Comparison of ENCODE assay signal across 8 mouse cellular contexts in the genomic region with DNA sequence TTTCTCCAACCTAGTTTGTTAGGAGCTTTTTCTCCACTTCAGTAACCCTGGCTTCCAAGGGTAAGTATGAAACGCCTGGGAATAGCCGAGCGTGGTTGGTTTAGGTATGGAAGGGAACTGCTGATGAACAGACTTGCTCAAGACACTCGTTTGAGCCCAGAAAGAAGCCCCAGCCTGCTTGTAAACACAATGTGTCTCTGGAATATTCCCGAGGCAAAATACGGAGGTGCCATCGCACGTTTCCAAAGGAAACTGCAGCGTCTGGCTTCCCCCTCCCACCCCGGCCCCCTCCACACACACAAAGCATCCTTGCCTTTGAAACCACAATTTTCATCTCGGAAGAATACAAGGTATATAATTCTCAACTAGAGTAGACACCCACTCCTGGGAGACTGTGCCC. TPM values are rescaled to one million over a fixed set of nuclear protein-coding genes. Genes with fewer than 3 reads are reported as not detected.
DNase-seq lines count a peak whose midpoint lies in the region; ATAC-seq lines count a peak whose summit lies in the region.

No protein-coding gene starts in this region.

- H3K4me1 ChIP-seq in kidney, embryonic 16.5 days (ENCODE audit: insufficient read depth, low read length): peaks cover 29% of the 10 kb centered on the region
- H3K4me1 ChIP-seq in embryonic facial prominence, embryonic 11.5 days (ENCODE audit: control insufficient read depth, insufficient read depth, low read length): peaks cover 5% of the 10 kb centered on the region
- H3K4me1 ChIP-seq in intestine, embryonic 14.5 days (replicated peaks; ENCODE audit: control insufficient read depth, insufficient read depth, low read length): peaks cover 12% of the 10 kb centered on the region
- H3K4me1 ChIP-seq in neural tube, embryonic 13.5 days (replicated peaks): peaks cover 46% of the 10 kb centered on the region

- no peak for DNase-seq in kidney, postnatal 36 days
- DNase-seq in embryonic facial prominence, embryonic 11.5 days (ENCODE audit: low spot score): no peak
- no peak for DNase-seq in intestine, embryonic 14.5 days (ENCODE audit: low spot score)
- no peak for DNase-seq in layer of hippocampus, adult 9-10 months (ENCODE audit: low spot score)
- DNase-seq in right cerebral cortex, postnatal 4 days: no peak

- peak overlapping the region; percentile 99 for H3K4me2 ChIP-seq in kidney, embryonic 16.5 days (replicated peaks; ENCODE audit: low read depth, low read length)
- peak overlapping the region; percentile 96 for H3K4me2 ChIP-seq in embryonic facial prominence, embryonic 11.5 days (ENCODE audit: low read depth, low read length)
- peak overlapping the region; percentile 100 for H3K4me2 ChIP-seq in intestine, embryonic 14.5 days (ENCODE audit: low read length)
- peak overlapping the region; percentile 68 for H3K4me2 ChIP-seq in neural tube, embryonic 13.5 days

- WGBS in kidney, embryonic 16.5 days: 8% methylated on average over 11 of the region's 11 CpGs
- 8% methylated on average over 11 of the region's 11 CpGs for WGBS in embryonic facial prominence, embryonic 11.5 days
- WGBS in intestine, embryonic 14.5 days: 10% methylated on average over 11 of the region's 11 CpGs
- 6% methylated on average over 11 of the region's 11 CpGs for WGBS in neural tube, embryonic 13.5 days

- H3K27ac ChIP-seq in kidney, embryonic 16.5 days (ENCODE audit: low read length): no peak overlapping the region
- no peak overlapping the region for H3K27ac ChIP-seq in embryonic facial prominence, embryonic 11.5 days (replicated peaks; ENCODE audit: low read depth, low read length)
- H3K27ac ChIP-seq in intestine, embryonic 14.5 days (ENCODE audit: low read depth): no peak overlapping the region
- H3K27ac ChIP-seq in neural tube, embryonic 13.5 days (replicated peaks): no peak overlapping the region

- peak overlapping the region; percentile 66 for H3K4me3 ChIP-seq in kidney, embryonic 16.5 days (ENCODE audit: low read length)
- peak overlapping the region; percentile 62 for H3K4me3 ChIP-seq in embryonic facial prominence, embryonic 11.5 days (ENCODE audit: low read depth, low read length)
- H3K4me3 ChIP-seq in intestine, embryonic 14.5 days (ENCODE audit: low read depth, low read length): peak overlapping the region; percentile 63
- peak overlapping the region; percentile 85 for H3K4me3 ChIP-seq in neural tube, embryonic 13.5 days

- no peaks in the 10 kb centered on the region for H3K36me3 ChIP-seq in kidney, embryonic 16.5 days (ENCODE audit: insufficient read depth, low read length)
- no peaks in the 10 kb centered on the region for H3K36me3 ChIP-seq in embryonic facial prominence, embryonic 11.5 days (replicated peaks; ENCODE audit: control insufficient read depth, insufficient read depth, low read depth, low read length)
- H3K36me3 ChIP-seq in intestine, embryonic 14.5 days (ENCODE audit: control insufficient read depth, insufficient read depth, low read length): no peaks in the 10 kb centered on the region
- H3K36me3 ChIP-seq in neural tube, embryonic 13.5 days: no peaks in the 10 kb centered on the region

- H3K27me3 ChIP-seq in kidney, embryonic 16.5 days (ENCODE audit: insufficient read depth, low read length): peaks cover 41% of the 10 kb centered on the region
- peaks cover 28% of the 10 kb centered on the region for H3K27me3 ChIP-seq in embryonic facial prominence, embryonic 11.5 days (ENCODE audit: control insufficient read depth, insufficient read depth, low read length)
- H3K27me3 ChIP-seq in intestine, embryonic 14.5 days (replicated peaks; ENCODE audit: control insufficient read depth, insufficient read depth, low read length): peaks cover 31% of the 10 kb centered on the region
- H3K27me3 ChIP-seq in neural tube, embryonic 13.5 days: peaks cover 26% of the 10 kb centered on the region

- peak overlapping the region; percentile 50; the same call in 1 of the 2 replicates for H3K9ac ChIP-seq in kidney, embryonic 16.5 days (replicated peaks; ENCODE audit: low read length)
- H3K9ac ChIP-seq in embryonic facial prominence, embryonic 11.5 days (replicated peaks; ENCODE audit: low read length): no peak overlapping the region
- no peak overlapping the region for H3K9ac ChIP-seq in intestine, embryonic 14.5 days (ENCODE audit: low read length)
- peak overlapping the region; percentile 92 for H3K9ac ChIP-seq in neural tube, embryonic 13.5 days

- no peak for ATAC-seq in kidney, embryonic 16.5 days (ENCODE audit: low FRiP score, low TSS enrichment)
- ATAC-seq in embryonic facial prominence, embryonic 11.5 days (replicated peaks; ENCODE audit: insufficient number of reproducible peaks, low FRiP score, low TSS enrichment, low read depth): no peak
- ATAC-seq in intestine, embryonic 14.5 days (replicated peaks; ENCODE audit: low FRiP score, low TSS enrichment, low read depth): no peak
- ATAC-seq in neural tube, embryonic 13.5 days (ENCODE audit: low read depth): no peak
- no peak for ATAC-seq in inflammation-experienced regulatory T-cells, adult 6 months

- no peaks in the 10 kb centered on the region for H3K9me3 ChIP-seq in kidney, embryonic 16.5 days (ENCODE audit: low read length)
- no peaks in the 10 kb centered on the region for H3K9me3 ChIP-seq in embryonic facial prominence, embryonic 11.5 days (replicated peaks; ENCODE audit: control insufficient read depth, low read length)
- no peaks in the 10 kb centered on the region for H3K9me3 ChIP-seq in intestine, embryonic 14.5 days (ENCODE audit: control insufficient read depth, low read length)
- no peaks in the 10 kb centered on the region for H3K9me3 ChIP-seq in neural tube, embryonic 13.5 days

RNA-seq across cellular contexts. Expression of a gene that starts 1.7 kb away (rescaled TPM):
- polyA plus RNA-seq in kidney, embryonic 16.5 days (2015; fragmentation: Nextera tagmentation; extraction: Ambion mirVana): 0.24 and 0.36 TPM in 2 replicates
- 0.50 and 0.63 TPM in 2 replicates for polyA plus RNA-seq in embryonic facial prominence, embryonic 11.5 days (2014; fragmentation: Nextera tagmentation; extraction: Ambion mirVana)
- 0.18 and 0.47 TPM in 2 replicates for polyA plus RNA-seq in intestine, embryonic 14.5 days (2014; fragmentation: Nextera tagmentation; extraction: Ambion mirVana)
- polyA plus RNA-seq in neural tube, embryonic 13.5 days (2015; fragmentation: Nextera tagmentation; extraction: Ambion mirVana): 1.8 and 2.0 TPM in 2 replicates
- 1 to 10 TPM; 3.6 to 4.8 (median 4.6) TPM for polyA plus RNA-seq in inflammation-experienced regulatory T-cells, adult 6 months (2017; shearing (Covaris generic))

Comparison
In these comparisons a context has a peak if more than half of its experiments do, and no peak if none do; other contexts are left out.
1. H3K9ac ChIP-seq: peak in kidney, embryonic 16.5 days (single experiment) and neural tube, embryonic 13.5 days (single experiment); none in embryonic facial prominence, embryonic 11.5 days (single experiment) and intestine, embryonic 14.5 days (single experiment).
2. Peak in every context shown above with its lines, with median percentiles within 50 percentile points of each other: H3K4me2 ChIP-seq and H3K4me3 ChIP-seq.